Mouse (Mus musculus): ENCODE results near the gene Bckdk. TPM values are rescaled to one million over a fixed set of nuclear protein-coding genes. Genes with fewer than 3 reads are reported as not detected.

Gene Bckdk
- polyA plus RNA-seq, 1 experiment from 2014 or later: 140 TPM

Other genes with a start within 250 kb of the Bckdk start
- gene Bcl7c, start 195.1 kb upstream of the Bckdk start, polyA plus RNA-seq (2015; fragmentation: Nextera tagmentation; extraction: Ambion mirVana): 64.2 and 66.8 TPM in 2 replicates
- 15.3 and 16.5 TPM in 2 replicates for gene Ctf1, start 191.3 kb upstream of the Bckdk start, polyA plus RNA-seq (2015; fragmentation: Nextera tagmentation; extraction: Ambion mirVana)
- gene Ctf2, start 171.9 kb upstream of the Bckdk start, polyA plus RNA-seq (2015; fragmentation: Nextera tagmentation; extraction: Ambion mirVana): 0.31 and 0.33 TPM in 2 replicates
- 5.6 and 6.8 TPM in 2 replicates for gene Fbxl19, start 159.5 kb upstream of the Bckdk start, polyA plus RNA-seq (2015; fragmentation: Nextera tagmentation; extraction: Ambion mirVana)
- 25.1 and 26.7 TPM in 2 replicates for gene Orai3, start 134.3 kb upstream of the Bckdk start, polyA plus RNA-seq (2015; fragmentation: Nextera tagmentation; extraction: Ambion mirVana)
- 23.2 and 25.9 TPM in 2 replicates for gene Setd1a, start 127.4 kb upstream of the Bckdk start, polyA plus RNA-seq (2015; fragmentation: Nextera tagmentation; extraction: Ambion mirVana)
- not detected in 2 replicates for gene Gm49388, start 118.5 kb upstream of the Bckdk start, polyA plus RNA-seq (2015; fragmentation: Nextera tagmentation; extraction: Ambion mirVana)
- gene Hsd3b7, start 103.5 kb upstream of the Bckdk start, polyA plus RNA-seq (2015; fragmentation: Nextera tagmentation; extraction: Ambion mirVana): 23.0 and 27.6 TPM in 2 replicates
- 46.4 and 53.2 TPM in 2 replicates for gene Stx4a, start 79.8 kb upstream of the Bckdk start, polyA plus RNA-seq (2015; fragmentation: Nextera tagmentation; extraction: Ambion mirVana)
- gene Stx1b, start 79.5 kb upstream of the Bckdk start, polyA plus RNA-seq (2015; fragmentation: Nextera tagmentation; extraction: Ambion mirVana): 3.8 and 5.2 TPM in 2 replicates
- 11.8 and 13.7 TPM in 2 replicates for gene Zfp646, start 27.9 kb upstream of the Bckdk start, polyA plus RNA-seq (2015; fragmentation: Nextera tagmentation; extraction: Ambion mirVana)
- 22.7 TPM in 2 replicates for gene Zfp668, start 27.3 kb upstream of the Bckdk start, polyA plus RNA-seq (2015; fragmentation: Nextera tagmentation; extraction: Ambion mirVana)
- gene Prss53, start 13.1 kb upstream of the Bckdk start, polyA plus RNA-seq (2015; fragmentation: Nextera tagmentation; extraction: Ambion mirVana): 2.2 and 2.7 TPM in 2 replicates
- not detected in 2 replicates for gene Gm21974, start 8.6 kb upstream of the Bckdk start, polyA plus RNA-seq (2015; fragmentation: Nextera tagmentation; extraction: Ambion mirVana)
- gene Vkorc1, start 8.5 kb upstream of the Bckdk start, polyA plus RNA-seq (2015; fragmentation: Nextera tagmentation; extraction: Ambion mirVana): 152 and 162 TPM in 2 replicates
- gene Kat8, start 8.4 kb downstream of the Bckdk start, polyA plus RNA-seq (2015; fragmentation: Nextera tagmentation; extraction: Ambion mirVana): 41.8 and 43.5 TPM in 2 replicates
- gene Prss8, start 26.0 kb downstream of the Bckdk start, polyA plus RNA-seq (2015; fragmentation: Nextera tagmentation; extraction: Ambion mirVana): 56.9 and 59.5 TPM in 2 replicates
- gene Prss36, start 42.6 kb downstream of the Bckdk start, polyA plus RNA-seq (2015; fragmentation: Nextera tagmentation; extraction: Ambion mirVana): 11.5 and 12.4 TPM in 2 replicates
- 421 and 440 TPM in 2 replicates for gene Fus, start 63.4 kb downstream of the Bckdk start, polyA plus RNA-seq (2015; fragmentation: Nextera tagmentation; extraction: Ambion mirVana)
- 43.9 and 45.1 TPM in 2 replicates for gene Pycard, start 89.8 kb downstream of the Bckdk start, polyA plus RNA-seq (2015; fragmentation: Nextera tagmentation; extraction: Ambion mirVana)
- gene Trim72, start 99.9 kb downstream of the Bckdk start, polyA plus RNA-seq (2015; fragmentation: Nextera tagmentation; extraction: Ambion mirVana): 0.31 and 0.60 TPM in 2 replicates
- gene Itgam, start 158.6 kb downstream of the Bckdk start, polyA plus RNA-seq (2015; fragmentation: Nextera tagmentation; extraction: Ambion mirVana): 1.2 and 1.4 TPM in 2 replicates
- not detected in 2 replicates for gene Gm49368, start 158.6 kb downstream of the Bckdk start, polyA plus RNA-seq (2015; fragmentation: Nextera tagmentation; extraction: Ambion mirVana)
- gene Itgax, start 225.5 kb downstream of the Bckdk start, polyA plus RNA-seq (2015; fragmentation: Nextera tagmentation; extraction: Ambion mirVana): 0.05 and 0.17 TPM in 2 replicates

Measured in kidney, embryonic 15.5 days (tissue).